Mouse (Mus musculus) heart, adult 18-20 months (tissue): ENCODE measurements around the gene Jmjd6. TPM values are rescaled to one million over a fixed set of nuclear protein-coding genes. Genes with fewer than 3 reads are reported as not detected.

ENCODE experiments used
- DNase-seq, 2 experiments: peaks; one replicate each; pipeline ENCODE4 v3.0.0; 2021 to 2022; ENCODE audit warnings: mixed read lengths in 1 of 2
- long read RNA-seq, 2 experiments: library from polyadenylated mRNA; stranded (forward); transcript quantifications; one replicate each; pipeline ENCODE4 v2.0.0; 2021
- total RNA-seq, 2 experiments: library from RNA; stranded (reverse); gene quantifications; 2 replicates each; pipeline ENCODE4 v1.2.3; 2021

Gene Jmjd6
- 10 to 100 TPM; 37.5 to 42.3 TPM for total RNA-seq
- long read RNA-seq, experiment 1, transcript Jmjd6-201 (6 exons, 1,668 nt) = major isoform, 18 of 38 reads
- long read RNA-seq, experiment 1, partial matches to known transcripts = 9 of 38 reads
- long read RNA-seq, experiment 1, other reads (novel, unspliced or antisense) = 10 of 38 reads
- long read RNA-seq, experiment 2, transcript Jmjd6-201 (6 exons, 1,668 nt) = major isoform, 9 of 18 reads
- long read RNA-seq, experiment 2, partial matches to known transcripts = 2 of 18 reads
- long read RNA-seq, experiment 2, other reads (novel, unspliced or antisense) = 7 of 18 reads

- peak; percentile 96 to 99 for DNase-seq
Observed at GRCm38 (mm10) chr11:116843261-116844233, at the start of gene Jmjd6, which contains the start of gene Mettl23. Gene Jmjd6 (minus strand): TSS chr11:116843449. Gene Mettl23 (plus strand): TSS chr11:116843278.

- DNase-seq = no peak
Observed at GRCm38 (mm10) chr11:116887136-116887535, 43.9 kb upstream of the Jmjd6 start.

- DNase-seq = peak; percentile 74 to 89
Observed at GRCm38 (mm10) chr11:116885275-116886151, 42.3 kb upstream of the Jmjd6 start.

- no peak for DNase-seq
Observed at GRCm38 (mm10) chr11:116884061-116884460, 40.8 kb upstream of the Jmjd6 start.

- DNase-seq = no peak
Observed at GRCm38 (mm10) chr11:116882446-116882845, 39.2 kb upstream of the Jmjd6 start.

- DNase-seq = no peak
Observed at GRCm38 (mm10) chr11:116881440-116881839, 38.2 kb upstream of the Jmjd6 start.

- no peak for DNase-seq
Observed at GRCm38 (mm10) chr11:116880839-116881238, 37.6 kb upstream of the Jmjd6 start.

GRCm38 (mm10) chr11:116878454-116878853 is 35.2 kb upstream of the Jmjd6 start:
- no peak for DNase-seq

GRCm38 (mm10) chr11:116873987-116874386 is 30.7 kb upstream of the Jmjd6 start:
- no peak for DNase-seq

GRCm38 (mm10) chr11:116871538-116871937 is 28.3 kb upstream of the Jmjd6 start:
- no peak for DNase-seq

GRCm38 (mm10) chr11:116869641-116870040 is 26.4 kb upstream of the Jmjd6 start:
- DNase-seq = no peak

- no peak for DNase-seq
Observed at GRCm38 (mm10) chr11:116869223-116869622, 26.0 kb upstream of the Jmjd6 start.

- DNase-seq = peak; percentile 84 to 91
Observed at GRCm38 (mm10) chr11:116868129-116868528, 24.9 kb upstream of the Jmjd6 start.

- no peak for DNase-seq
Observed at GRCm38 (mm10) chr11:116865945-116866585, 22.8 kb upstream of the Jmjd6 start.

- peak; percentile 53 to 66 for DNase-seq
Observed at GRCm38 (mm10) chr11:116864444-116864843, 21.2 kb upstream of the Jmjd6 start.

GRCm38 (mm10) chr11:116857183-116857850 is 14.1 kb upstream of the Jmjd6 start:
- DNase-seq = no peak

- DNase-seq = no peak
Observed at GRCm38 (mm10) chr11:116854279-116854678, 11.0 kb upstream of the Jmjd6 start.

- peak; percentile 98 to 99 for DNase-seq
Observed at GRCm38 (mm10) chr11:116853512-116853928, 10.3 kb upstream of the Jmjd6 start.

GRCm38 (mm10) chr11:116852891-116853511 is 9.8 kb upstream of the Jmjd6 start, which contains the start of gene Srsf2:
Gene Srsf2 (minus strand): TSS chr11:116853094.
- peak; percentile 98 for DNase-seq

- peak; percentile 79 to 89 for DNase-seq
Observed at GRCm38 (mm10) chr11:116852291-116852890, 9.1 kb upstream of the Jmjd6 start, which contains the start of gene Mfsd11. Gene Mfsd11 (plus strand): TSS chr11:116852440.
